Mouse (Mus musculus) ES-Bruce4 (cell line): ENCODE measurements around the gene Washc1.

Experiments used
- CTCF ChIP-seq: IDR thresholded peaks from one replicate; pipeline ENCODE4 v1.8.1; 2011; ENCODE audit warnings: low read depth, low read length
- EP300 ChIP-seq: IDR thresholded peaks from 2 replicates; pipeline ENCODE4 v1.6.1; 2011; ENCODE audit warnings: low read depth, low read length; ENCODE audit not compliant: insufficient read depth
- POLR2A ChIP-seq: IDR thresholded peaks from one replicate; pipeline ENCODE4 v1.8.1; 2011; ENCODE audit warnings: low read length; ENCODE audit not compliant: insufficient read depth

DNA sequence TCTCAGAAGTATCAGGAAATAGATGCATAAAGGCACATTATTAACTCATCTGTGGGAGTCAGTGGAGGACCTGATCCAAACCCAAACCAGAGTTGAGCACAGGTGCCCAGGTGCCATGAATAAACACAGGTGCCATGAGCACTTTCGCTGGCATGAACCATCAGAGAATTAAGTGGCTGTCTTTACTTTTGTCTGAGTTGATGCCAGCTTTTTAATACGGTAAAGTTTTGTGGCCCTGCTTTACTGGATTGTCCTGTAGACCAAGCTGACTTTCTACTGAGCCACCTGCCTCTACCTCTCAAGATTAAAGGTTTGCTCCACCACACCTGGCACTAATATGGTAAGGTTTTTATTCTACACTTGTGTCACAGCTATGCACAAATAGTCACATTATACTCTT is 19.3 kb upstream of the Washc1 start:
- TF ChIP-seq CTCF (no peak), POLR2A (no peak), EP300 (no peak)
